Mouse (Mus musculus) subcutaneous adipose tissue, adult 2 months (tissue): ENCODE measurements around the gene Galk1. TPM values are rescaled to one million over a fixed set of nuclear protein-coding genes. Genes with fewer than 3 reads are reported as not detected.

Experiments used
- polyA plus RNA-seq: library from polyadenylated mRNA; depleted of rRNA; stranded (reverse); fragments of >200 nt; gene quantifications from 2 replicates; pipeline ENCODE4 v1.2.3, GENCODE M21; 2012; ENCODE audit warnings: low replicate concordance; rRNA removed

The Galk1 gene
- 26.1 and 53.1 TPM in 2 replicates for polyA plus RNA-seq

DNA sequence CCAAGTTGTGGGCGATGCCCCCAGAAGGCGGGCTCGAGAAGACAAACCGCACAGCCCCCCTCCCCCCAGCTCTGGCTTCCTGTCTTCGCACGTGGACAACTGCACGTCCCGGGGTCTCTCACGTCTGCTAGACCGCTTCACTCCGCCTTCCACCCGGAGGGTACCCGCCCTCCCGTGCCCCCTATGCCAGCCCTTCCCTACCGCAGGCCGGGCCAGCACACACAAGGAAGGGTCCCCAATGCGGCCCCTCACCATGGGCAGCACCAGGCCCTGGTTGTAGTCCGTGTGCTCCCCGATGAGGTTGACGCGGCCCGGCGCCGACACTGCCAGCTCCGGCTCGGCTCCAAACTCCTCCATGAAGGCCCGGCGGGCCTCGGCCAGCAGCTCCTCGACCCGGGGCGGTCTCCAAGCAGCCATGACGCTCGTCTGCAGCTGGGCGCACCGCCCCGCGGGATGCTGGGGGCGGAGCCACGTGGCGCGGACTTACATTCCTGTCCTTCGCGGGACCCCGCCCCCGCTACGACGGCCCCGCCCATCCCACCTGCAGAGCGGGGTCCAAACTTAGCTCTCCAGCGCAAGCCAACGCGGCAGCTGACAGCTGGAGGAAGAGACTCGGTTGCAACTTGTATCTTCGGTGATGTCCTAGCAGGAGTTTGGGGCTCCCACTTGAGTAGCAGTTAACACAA is at the start of gene Galk1:
Galk1 (minus strand) TSS at position 458 of the 686 bp plus-strand sequence.

GRCm38 (mm10) chr11:116030088-116030897 is 17.8 kb upstream of the Galk1 start, which contains the start of gene Unk:
Unk (plus strand) TSS chr11:116030322.

DNA sequence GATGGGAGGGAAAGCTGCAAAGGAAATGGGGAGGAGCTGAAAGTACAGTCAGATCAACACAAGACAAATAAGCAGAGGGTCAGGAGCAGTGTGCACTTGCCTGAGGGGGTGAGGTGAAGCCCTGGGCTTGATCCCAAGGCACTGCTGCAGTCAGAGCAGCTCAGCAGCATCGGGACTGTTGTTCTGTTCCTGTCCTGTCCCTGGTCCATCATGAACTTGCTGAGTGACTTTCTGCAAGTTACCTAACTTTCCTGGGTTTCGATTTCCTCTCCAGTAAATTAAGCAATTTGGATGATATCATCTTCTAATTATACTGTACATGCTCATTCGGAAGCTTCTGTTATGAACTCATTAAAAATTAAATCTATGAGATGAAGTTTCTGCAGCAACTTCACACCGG is 15.2 kb upstream of the Galk1 start, which contains the start of gene H3f3b:
H3f3b (minus strand) TSS at position 207 of the 400 bp plus-strand sequence.

GRCm38 (mm10) chr11:115974309-115975082 is 38.0 kb downstream of the Galk1 start, which contains the start of gene Itgb4:
Itgb4 (plus strand) TSS chr11:115974709.

Other genes with a start within 250 kb of the Galk1 start
- 52.5 and 77.3 TPM in 2 replicates for gene Tmem94, start 247.3 kb downstream of the Galk1 start, polyA plus RNA-seq
- gene Caskin2, start 199.1 kb downstream of the Galk1 start, polyA plus RNA-seq: 39.5 and 48.4 TPM in 2 replicates
- gene Tsen54, start 198.0 kb downstream of the Galk1 start, polyA plus RNA-seq: 21.7 and 39.4 TPM in 2 replicates
- 16.3 and 41.0 TPM in 2 replicates for gene Llgl2, start 188.7 kb downstream of the Galk1 start, polyA plus RNA-seq
- 0.13 and 0.39 TPM in 2 replicates for gene Myo15b, start 154.3 kb downstream of the Galk1 start, polyA plus RNA-seq
- 2.2 and 5.1 TPM in 2 replicates for gene Smim5, start 112.8 kb downstream of the Galk1 start, polyA plus RNA-seq
- gene Smim6, start 100.7 kb downstream of the Galk1 start, polyA plus RNA-seq: 0.16 and 0.94 TPM in 2 replicates
- 20.3 and 29.8 TPM in 2 replicates for gene Sap30bp, start 79.4 kb downstream of the Galk1 start, polyA plus RNA-seq
- gene Recql5, start 79.2 kb downstream of the Galk1 start, polyA plus RNA-seq: 19.0 and 25.1 TPM in 2 replicates
- 5.8 and 15.3 TPM in 2 replicates for gene Itgb4, start 38.0 kb downstream of the Galk1 start, polyA plus RNA-seq
- 78.9 and 242 TPM in 2 replicates for gene H3f3b, start 15.2 kb upstream of the Galk1 start, polyA plus RNA-seq
- gene Unk, start 17.6 kb upstream of the Galk1 start, polyA plus RNA-seq: 23.6 and 56.2 TPM in 2 replicates
- 1.7 and 7.5 TPM in 2 replicates for gene Unc13d, start 65.2 kb upstream of the Galk1 start, polyA plus RNA-seq
- gene Wbp2, start 74.3 kb upstream of the Galk1 start, polyA plus RNA-seq: 189 and 264 TPM in 2 replicates
- 41.1 and 61.3 TPM in 2 replicates for gene Trim47, start 114.5 kb upstream of the Galk1 start, polyA plus RNA-seq
- gene Trim65, start 118.4 kb upstream of the Galk1 start, polyA plus RNA-seq: 12.7 and 19.1 TPM in 2 replicates
- gene Mrpl38, start 126.1 kb upstream of the Galk1 start, polyA plus RNA-seq: 43.3 and 80.0 TPM in 2 replicates
- gene Fbf1, start 155.4 kb upstream of the Galk1 start, polyA plus RNA-seq: 15.9 and 34.9 TPM in 2 replicates
- gene Ten1, start 186.1 kb upstream of the Galk1 start, polyA plus RNA-seq: 11.0 and 38.0 TPM in 2 replicates
- gene Acox1, start 186.3 kb upstream of the Galk1 start, polyA plus RNA-seq: 158 and 369 TPM in 2 replicates
- gene Evpl, start 225.4 kb upstream of the Galk1 start, polyA plus RNA-seq: 0.26 and 2.2 TPM in 2 replicates